Mouse (Mus musculus) adrenal gland (tissue): Measurements from ENCODE around the gene Gucy1a1.
"Not testable (repeated sequence)": the region's sequence is repeated elsewhere in the genome, so short reads cannot be mapped to it uniquely, and the experiment has no call there.

Experiments
- intact Hi-C: fragments of 180-260 bp; cut with DNase I; formaldehyde crosslinking; loops from one replicate; pipeline ENCODE4 v1.15.1; 2025
- long read RNA-seq, 2 experiments: library from polyadenylated mRNA; unstranded; transcript quantifications; one replicate each; pipeline ENCODE4 v2.0.0; 2020; ENCODE audit warnings: borderline replicate concordance in 1 of 2; ENCODE audit not compliant: insufficient replicate concordance in 1 of 2

Gene Gucy1a1
- long read RNA-seq, experiment 1, full-length matches to known transcripts: 4 of 12 reads
- long read RNA-seq, experiment 1, partial matches to known transcripts: 8 of 12 reads
- long read RNA-seq, experiment 1, other reads (novel, unspliced or antisense): 0 of 12 reads
- long read RNA-seq, experiment 2, full-length matches to known transcripts: 5 of 17 reads
- long read RNA-seq, experiment 2, partial matches to known transcripts: 10 of 17 reads
- long read RNA-seq, experiment 2, other reads (novel, unspliced or antisense): 2 of 17 reads

DNA sequence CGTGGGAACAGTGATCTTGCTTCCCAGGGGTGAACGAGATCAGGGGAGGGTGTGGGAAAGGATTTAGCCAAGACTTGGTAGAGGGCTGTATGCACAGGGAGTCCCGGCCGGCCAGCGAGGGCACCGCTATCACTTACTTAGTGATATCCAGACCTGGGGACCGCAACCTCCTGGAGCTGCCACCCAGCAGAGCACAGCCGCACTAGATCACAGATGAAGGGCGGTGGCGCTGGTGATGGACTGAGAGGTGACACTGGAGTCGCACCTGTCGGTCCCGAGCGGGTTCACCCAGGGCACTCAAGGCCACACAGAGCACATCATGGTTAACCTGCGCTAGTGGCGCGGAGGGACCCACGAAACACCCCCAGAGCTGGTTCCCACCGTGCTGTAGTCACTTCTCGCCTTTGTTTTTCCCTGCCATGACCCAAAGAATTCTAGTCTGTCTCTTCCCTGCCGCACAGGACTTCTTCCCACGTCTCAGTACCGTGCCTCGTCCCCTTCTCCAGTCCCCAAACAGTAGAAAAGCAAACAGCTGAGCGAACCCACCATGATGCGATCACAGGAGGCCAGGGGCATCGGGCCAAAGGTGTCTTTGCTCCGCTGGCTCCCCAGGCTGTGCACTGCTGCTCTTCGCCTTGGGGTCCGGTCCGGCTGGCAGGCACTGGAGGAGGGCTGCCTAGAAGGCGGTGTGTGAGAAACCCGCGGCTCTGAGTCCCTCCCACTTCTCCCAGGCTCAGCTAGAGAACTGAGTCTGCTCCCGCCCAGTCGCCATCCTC lies at the start of gene Gucy1a1:
Gene Gucy1a1 (minus strand): TSS at position 664 of the 776 bp plus-strand sequence.
- intact Hi-C loops: no loop called here

- intact Hi-C loops: no loop called here
Observed at GRCm38 (mm10) chr3:82191559-82192245, 46.1 kb upstream of the Gucy1a1 start.

GRCm38 (mm10) chr3:82185626-82186025 lies 40.0 kb upstream of the Gucy1a1 start:
- intact Hi-C loops: no loop called here

DNA sequence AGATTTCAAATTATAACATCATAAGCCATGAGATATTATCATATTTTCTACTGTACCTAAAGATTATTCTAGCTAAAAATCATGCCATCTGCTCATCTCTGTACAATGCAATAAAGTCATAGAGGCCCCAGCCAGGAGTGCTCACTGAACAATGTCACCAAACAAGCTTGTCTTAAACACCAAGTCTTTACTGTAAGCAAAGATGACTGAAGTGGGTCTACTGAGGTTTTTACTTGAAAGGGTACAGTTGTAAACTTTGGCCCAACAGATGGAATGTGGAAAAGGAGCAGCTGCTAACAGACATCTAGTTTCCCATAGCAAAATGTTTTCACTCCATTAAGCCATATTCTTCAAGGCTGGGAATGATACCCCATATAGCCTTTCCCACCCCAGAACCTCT lies 35.9 kb upstream of the Gucy1a1 start:
- intact Hi-C loops: no loop called here

GRCm38 (mm10) chr3:82180253-82180652 lies 34.7 kb upstream of the Gucy1a1 start:
- intact Hi-C loops: no loop called here

- intact Hi-C loops: no loop called here
Observed at GRCm38 (mm10) chr3:82175501-82175900, 29.9 kb upstream of the Gucy1a1 start.

GRCm38 (mm10) chr3:82167064-82167463 lies 21.5 kb upstream of the Gucy1a1 start:
- intact Hi-C loops: no loop called here

GRCm38 (mm10) chr3:82165937-82166336 lies 20.3 kb upstream of the Gucy1a1 start:
- intact Hi-C loops: no loop called here

DNA sequence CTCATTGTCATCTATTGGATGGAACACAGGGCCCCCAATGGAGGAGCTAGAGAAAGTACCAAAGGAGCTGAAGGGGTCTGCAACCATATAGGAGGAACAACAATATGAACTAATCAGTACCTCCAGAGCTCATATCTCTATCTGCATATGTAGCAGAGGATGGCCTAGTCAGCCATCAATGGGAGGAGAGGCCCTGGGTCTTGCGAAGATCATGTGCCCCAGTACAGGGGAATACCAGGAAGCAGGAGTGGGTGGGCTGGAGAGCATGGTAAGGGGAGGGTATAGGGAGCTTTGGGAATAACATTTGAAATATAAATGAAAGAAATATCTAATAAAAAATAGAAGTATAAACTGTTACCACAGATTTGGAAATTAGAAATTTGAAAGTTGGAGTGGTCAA lies 17.4 kb upstream of the Gucy1a1 start:
- intact Hi-C loops: not testable (repeated sequence)

DNA sequence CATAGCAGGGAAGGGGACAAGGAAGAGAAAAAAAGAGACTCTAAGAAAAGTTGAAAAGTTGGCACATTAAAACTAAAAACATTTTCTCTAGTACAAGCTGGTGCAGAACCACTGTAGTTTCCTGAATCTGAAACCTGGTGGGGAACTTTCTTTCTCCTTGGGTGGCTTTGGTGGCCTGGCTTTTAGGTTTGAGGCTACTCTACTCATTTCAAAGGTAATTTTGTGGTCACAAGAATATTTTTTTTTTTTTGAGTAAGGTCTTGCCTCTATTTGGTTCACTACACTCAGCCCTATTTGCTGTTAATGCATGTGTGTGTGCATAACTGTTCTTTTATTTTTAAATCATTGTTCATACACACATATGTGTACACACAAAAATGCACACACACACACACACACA lies 389 bp upstream of the Gucy1a1 start:
- intact Hi-C loops: no loop called here

DNA sequence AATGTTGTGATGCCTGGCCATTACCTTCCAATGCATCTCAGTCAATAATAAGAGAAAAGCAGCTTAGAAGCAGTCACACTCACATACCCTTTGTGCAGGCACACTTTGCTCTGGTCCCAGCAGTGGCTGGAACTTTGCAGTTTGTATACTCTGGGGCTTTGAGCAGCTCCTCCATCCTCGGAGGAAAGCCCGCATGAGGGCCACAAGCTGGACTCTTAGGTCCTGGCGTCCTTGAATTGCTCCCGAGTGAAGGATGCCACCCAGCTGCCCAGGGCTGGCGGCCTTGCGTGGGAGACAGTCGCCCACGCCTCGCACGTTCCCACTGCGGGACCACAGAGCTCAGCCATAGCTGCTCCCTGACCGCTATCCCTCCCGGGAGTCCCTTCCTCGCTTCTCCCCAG lies 864 bp downstream of the Gucy1a1 start:
- intact Hi-C loops: no loop called here

DNA sequence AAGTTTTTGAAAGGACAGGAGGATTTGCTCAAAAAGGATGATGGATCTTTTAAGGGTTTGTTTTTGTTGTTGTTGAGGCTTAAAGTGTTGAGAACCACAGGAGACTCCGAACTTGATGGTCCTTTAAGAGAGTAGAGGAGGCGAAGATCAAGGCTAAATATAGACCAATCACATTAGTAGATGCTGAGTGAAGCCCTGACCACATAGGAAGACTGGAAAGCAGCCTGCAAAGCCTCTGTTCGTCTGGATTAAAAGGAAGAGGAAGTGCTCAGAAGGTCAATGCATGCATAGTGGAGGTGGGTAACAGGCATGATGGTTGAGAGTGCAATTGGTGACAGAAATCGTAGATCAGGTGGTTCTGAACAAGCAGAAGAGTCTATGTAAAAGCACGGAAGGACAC lies 4.8 kb downstream of the Gucy1a1 start:
- intact Hi-C loops: no loop called here

DNA sequence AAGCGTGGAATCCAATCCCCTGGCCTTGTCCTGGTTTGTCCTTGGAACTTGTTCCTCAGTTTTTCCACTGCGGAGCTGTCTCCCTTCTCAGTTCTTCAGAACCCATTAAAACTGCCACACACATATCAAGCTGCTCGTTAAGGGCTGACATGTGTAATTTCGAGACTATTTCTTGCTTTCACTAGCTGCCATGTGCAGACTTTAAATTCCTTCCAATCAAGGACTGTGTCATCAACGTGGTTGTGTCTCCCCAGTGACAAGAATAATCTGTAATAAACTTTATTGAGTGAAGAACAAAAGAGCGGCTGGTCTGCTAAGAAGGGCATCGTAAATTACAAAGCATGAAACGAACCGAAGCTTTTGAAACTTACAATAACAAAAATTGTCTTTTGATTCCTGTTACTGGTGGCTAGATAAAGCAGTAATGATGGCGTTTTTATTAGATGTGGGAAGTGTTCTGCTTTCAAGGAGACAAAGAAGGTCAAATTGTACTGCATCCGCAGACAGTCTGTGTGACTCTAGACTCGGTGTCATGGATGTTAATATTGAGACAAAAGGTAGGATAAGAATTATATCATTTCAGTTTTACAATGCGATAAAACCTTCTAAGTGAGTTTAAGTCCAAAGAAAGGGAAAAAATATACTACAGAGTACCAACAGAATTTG lies 7.5 kb downstream of the Gucy1a1 start:
- intact Hi-C loops: no loop called here

- intact Hi-C loops: no loop called here
Observed at GRCm38 (mm10) chr3:82135483-82135882, 10.1 kb downstream of the Gucy1a1 start.

- intact Hi-C loops: no loop called here
Observed at GRCm38 (mm10) chr3:82129258-82129657, 16.3 kb downstream of the Gucy1a1 start.

DNA sequence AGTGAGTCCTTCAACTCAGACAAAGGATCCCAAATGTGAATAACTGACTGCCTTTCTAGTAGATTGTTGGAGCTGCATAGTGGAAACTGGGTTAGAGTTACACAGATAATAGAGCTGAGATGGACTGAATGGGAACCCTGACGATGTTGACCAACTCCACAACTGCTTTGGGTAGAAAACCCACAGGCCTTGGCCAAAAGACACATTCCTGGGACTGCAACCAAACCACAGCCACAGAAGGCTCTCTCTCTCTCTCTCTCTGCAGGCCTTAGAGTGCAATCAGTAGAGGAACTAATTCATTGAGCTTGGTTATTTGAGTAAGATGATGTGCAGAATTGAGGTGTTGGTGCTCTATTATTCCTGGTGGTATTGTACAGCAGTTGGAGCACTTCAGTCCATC lies 21.0 kb downstream of the Gucy1a1 start:
- intact Hi-C loops: no loop called here

GRCm38 (mm10) chr3:82118916-82119315 lies 26.7 kb downstream of the Gucy1a1 start:
- intact Hi-C loops: no loop called here

GRCm38 (mm10) chr3:82112439-82112838 lies 33.1 kb downstream of the Gucy1a1 start:
- intact Hi-C loops: no loop called here

DNA sequence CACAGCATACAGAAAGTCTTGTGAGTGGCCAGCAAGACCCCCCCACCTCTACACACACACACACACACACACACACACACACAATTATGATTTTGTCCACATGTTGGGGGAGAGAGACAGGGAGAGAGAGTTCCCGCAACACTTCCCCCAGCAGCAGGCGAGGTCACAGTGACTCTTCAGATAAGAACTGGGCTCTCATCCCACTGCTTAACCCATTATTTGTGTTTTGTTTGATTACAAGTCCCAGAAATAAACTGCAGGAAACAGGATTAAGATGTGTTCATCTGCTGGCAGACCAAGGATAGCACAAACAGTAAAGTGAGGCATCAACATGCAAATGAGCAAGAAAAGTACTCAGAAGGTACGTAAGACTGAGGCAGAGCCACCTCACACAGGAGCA lies 33.6 kb downstream of the Gucy1a1 start:
- intact Hi-C loops: no loop called here

GRCm38 (mm10) chr3:82108951-82109350 lies 36.6 kb downstream of the Gucy1a1 start:
- intact Hi-C loops: no loop called here

DNA sequence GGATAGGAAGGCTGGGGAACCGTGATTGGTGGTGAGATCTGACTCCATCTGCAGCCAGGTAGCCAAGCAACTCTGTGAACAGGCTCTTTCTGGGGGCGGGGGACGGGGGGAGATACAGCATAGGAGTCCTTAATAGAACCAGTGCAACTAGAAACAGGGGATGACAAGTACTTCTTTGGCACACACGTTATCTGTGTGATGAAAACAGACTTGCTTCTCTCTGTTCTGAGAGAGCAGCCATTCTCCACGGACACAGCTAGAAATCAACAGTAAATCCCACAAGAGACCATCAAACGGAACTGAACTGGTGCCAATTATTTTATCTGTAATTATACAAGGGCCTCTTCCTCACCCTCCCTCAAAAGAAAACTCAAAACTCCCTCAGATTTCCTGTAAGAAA lies 41.4 kb downstream of the Gucy1a1 start:
- intact Hi-C loops: no loop called here

- intact Hi-C loops: no loop called here
Observed at GRCm38 (mm10) chr3:82099127-82099526, 46.5 kb downstream of the Gucy1a1 start.
